Mouse (Mus musculus) urinary bladder, postnatal 25 days (tissue): Measurements from ENCODE around the gene Cx3cr1.
A peak's percentile ranks its signal among the peaks of the same experiment; 100 is the strongest.

Experiments used
- DNase-seq: peaks from one replicate; pipeline ENCODE4 v3.0.0; 2022; ENCODE audit warnings: low spot score

The Cx3cr1 gene

GRCm38 (mm10) chr9:119933675-119934074 is 136.0 kb downstream of the Cx3cr1 start:
- DNase-seq = no peak

GRCm38 (mm10) chr9:119932358-119932757 is 137.3 kb downstream of the Cx3cr1 start:
- peak; percentile 29 for DNase-seq

GRCm38 (mm10) chr9:119926497-119926896 is 143.2 kb downstream of the Cx3cr1 start:
- DNase-seq = no peak

GRCm38 (mm10) chr9:119925729-119926128 is 143.9 kb downstream of the Cx3cr1 start:
- no peak for DNase-seq

GRCm38 (mm10) chr9:119925120-119925657 is 144.5 kb downstream of the Cx3cr1 start:
- no peak for DNase-seq

- no peak for DNase-seq
Measured at GRCm38 (mm10) chr9:119923462-119923861, 146.2 kb downstream of the Cx3cr1 start.

- no peak for DNase-seq
Measured at GRCm38 (mm10) chr9:119919858-119920257, 149.8 kb downstream of the Cx3cr1 start.

- DNase-seq = no peak
Measured at GRCm38 (mm10) chr9:119913087-119913838, 156.4 kb downstream of the Cx3cr1 start.

- no peak for DNase-seq
Measured at GRCm38 (mm10) chr9:119909931-119910330, 159.7 kb downstream of the Cx3cr1 start.

GRCm38 (mm10) chr9:119908708-119909107 is 161.0 kb downstream of the Cx3cr1 start:
- DNase-seq = no peak

GRCm38 (mm10) chr9:119902410-119903151 is 167.1 kb downstream of the Cx3cr1 start:
- DNase-seq = no peak

- DNase-seq = no peak
Measured at GRCm38 (mm10) chr9:119899446-119899845, 170.2 kb downstream of the Cx3cr1 start.

- DNase-seq = no peak
Measured at GRCm38 (mm10) chr9:119895040-119895721, 174.5 kb downstream of the Cx3cr1 start.

GRCm38 (mm10) chr9:119894339-119895009 is 175.2 kb downstream of the Cx3cr1 start, which contains the start of gene Wdr48:
TSS of gene Wdr48 (plus strand) at chr9:119894878.
- DNase-seq = peak; percentile 95

- DNase-seq = no peak
Measured at GRCm38 (mm10) chr9:119893881-119894280, 175.8 kb downstream of the Cx3cr1 start.

- no peak for DNase-seq
Measured at GRCm38 (mm10) chr9:119890692-119891091, 179.0 kb downstream of the Cx3cr1 start.

GRCm38 (mm10) chr9:119889446-119889845 is 180.2 kb downstream of the Cx3cr1 start:
- no peak for DNase-seq

- DNase-seq = no peak
Measured at GRCm38 (mm10) chr9:119888843-119889246, 180.8 kb downstream of the Cx3cr1 start.

- no peak for DNase-seq
Measured at GRCm38 (mm10) chr9:119887144-119887901, 182.4 kb downstream of the Cx3cr1 start.

- no peak for DNase-seq
Measured at GRCm38 (mm10) chr9:119854170-119854569, 215.5 kb downstream of the Cx3cr1 start.
